Mouse (Mus musculus) Patski (cell line): Measurements from ENCODE around the gene Hnrnpl. TPM values are rescaled to one million over a fixed set of nuclear protein-coding genes. Genes with fewer than 3 reads are reported as not detected.

Experiments
- ATAC-seq: fragments of 100-300 bp; one replicate; pipeline ENCODE4 v1.8.0; 2021
- CTCF ChIA-PET: fragments of 350-600 bp; sonication (Branson Sonifier 250); formaldehyde crosslinking; loops from one replicate; lab custom pipeline; 2022; ENCODE audit warnings: inconsistent platforms; lab: Charles Lee
- POLR2A ChIA-PET: fragments of 350-600 bp; sonication (Branson Sonifier 250); formaldehyde crosslinking; loops from one replicate; lab custom pipeline; 2022; ENCODE audit warnings: antibody characterized with exemption, inconsistent platforms; lab: Charles Lee
- DNase-seq: peaks from one replicate; pipeline ENCODE4 v3.0.0-alpha.2; 2011; ENCODE audit warnings: low read depth, low spot score
- H3K27me3 ChIP-seq: fragments of 371-371 bp; one replicate; pipeline ENCODE4 v1.5.1; 2021
- CTCF ChIP-seq: fragments of 100-300 bp; IDR thresholded peaks from one replicate; pipeline ENCODE4 v1.5.1; 2021
- in situ Hi-C: fragments of 300-500 bp; cut with MboI; formaldehyde crosslinking; loops from 3 replicates; pipeline ENCODE4 v1.11.1; 2018; ENCODE audit warnings: low pct_unique_long_range_greater_than_20kb, mixed read lengths
- polyA plus RNA-seq: library from polyadenylated mRNA; unstranded; gene quantifications from one replicate; pipeline ENCODE4 v1.2.3, GENCODE M21; 2021

Hnrnpl gene
- polyA plus RNA-seq, 1 experiment from 2014 or later = 309 TPM

- no peaks in the 10 kb centered on the region for H3K27me3 ChIP-seq
- ChIA-PET POLR2A (interaction anchor here (0.6 kb wide), 2 partner anchors 26 to 38 kb away, joined by 3 read pairs; no protein-coding TSS in a partner anchor), CTCF (interaction anchor here (1.0 kb wide), 1 partner anchor 36 kb away, joined by 3 read pairs; no protein-coding TSS in a partner anchor)
- DNase-seq (no peak), ATAC-seq (no peak)
- no peak for TF ChIP-seq CTCF
- in situ Hi-C loops = no loop called here
Measured at GRCm38 (mm10) chr7:28831411-28832125, 23.2 kb downstream of the Hnrnpl start.

GRCm38 (mm10) chr7:28832137-28832536, 23.8 kb downstream of the Hnrnpl start:
- ATAC-seq (no peak), DNase-seq (no peak)
- POLR2A ChIA-PET = interaction anchor here (0.6 kb wide), 2 partner anchors 26 to 37 kb away, joined by 3 read pairs; no protein-coding TSS in a partner anchor
- no peaks in the 10 kb centered on the region for H3K27me3 ChIP-seq
- CTCF ChIA-PET = interaction anchor here (0.7 kb wide), 1 partner anchor 13 kb away, joined by 3 read pairs; no protein-coding TSS in a partner anchor
- TF ChIP-seq CTCF = no peak
- in situ Hi-C loops = no loop called here

- POLR2A ChIA-PET = no interaction called here
- ATAC-seq = no peak
- CTCF ChIA-PET = no interaction called here
- no peak for TF ChIP-seq CTCF
- H3K27me3 ChIP-seq = no peaks in the 10 kb centered on the region
- in situ Hi-C loops = no loop called here
- DNase-seq = no peak
Measured at GRCm38 (mm10) chr7:28833723-28834347, 25.5 kb downstream of the Hnrnpl start, which contains the start of gene Lgals4. Gene Lgals4 (plus strand): TSS chr7:28833854.

DNA sequence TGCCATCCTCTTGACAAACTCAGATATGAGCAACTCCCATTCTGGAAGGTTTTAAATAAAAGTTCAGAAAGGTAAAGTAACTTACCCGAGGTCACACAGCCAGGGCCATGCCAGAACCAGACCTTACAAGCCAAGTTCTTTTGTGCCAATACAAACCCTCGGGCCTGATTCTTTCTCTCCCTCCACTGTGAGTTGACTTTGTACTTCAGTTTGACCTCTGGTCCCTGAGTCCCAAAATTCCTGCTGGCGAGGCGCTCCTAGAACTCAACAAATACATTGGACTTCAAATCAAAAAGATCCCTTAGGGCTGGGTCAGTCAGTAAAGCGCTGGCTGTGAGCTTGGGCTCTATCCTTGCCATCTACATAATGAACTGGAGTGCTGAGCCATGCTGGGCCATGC, 28.6 kb downstream of the Hnrnpl start:
- ATAC-seq (no peak), DNase-seq (no peak)
- no peaks in the 10 kb centered on the region for H3K27me3 ChIP-seq
- no peak for TF ChIP-seq CTCF
- POLR2A ChIA-PET = no interaction called here
- in situ Hi-C loops = no loop called here
- CTCF ChIA-PET = no interaction called here

- ChIA-PET POLR2A (interaction anchor here (0.5 to 0.9 kb wide), 2 partner anchors 18 to 219 kb away, joined by 3 read pairs; no protein-coding TSS in a partner anchor), CTCF (interaction anchor here (1.1 kb wide), 1 partner anchor 26 kb away, joined by 3 read pairs; no protein-coding TSS in a partner anchor)
- in situ Hi-C loops = no loop called here
- no peaks in the 10 kb centered on the region for H3K27me3 ChIP-seq
- TF ChIP-seq CTCF = no peak
- DNase-seq = no peak
- ATAC-seq = no peak
Measured at GRCm38 (mm10) chr7:28838331-28838730, 30.0 kb downstream of the Hnrnpl start.

DNA sequence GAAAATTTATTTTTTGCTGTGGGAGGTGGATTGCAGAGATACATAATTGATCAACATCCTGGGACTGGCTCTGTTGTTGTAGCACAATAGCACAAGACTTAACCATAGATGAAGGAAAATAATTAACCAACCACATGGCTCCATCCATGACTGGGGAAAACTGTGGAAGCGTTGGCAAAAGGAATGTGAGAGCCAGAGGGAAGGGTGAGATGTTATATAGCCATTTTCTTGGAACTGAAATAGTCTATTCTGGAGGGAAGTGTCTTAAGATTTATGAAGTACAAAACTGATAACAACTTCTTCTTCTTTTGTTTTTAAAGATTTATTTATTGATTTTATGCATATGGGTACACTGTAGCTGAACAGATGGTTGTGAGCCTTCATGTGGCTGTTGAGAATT, 38.9 kb downstream of the Hnrnpl start:
- CTCF ChIA-PET = no interaction called here
- DNase-seq (no peak), ATAC-seq (no peak)
- POLR2A ChIA-PET = no interaction called here
- no peak for TF ChIP-seq CTCF
- in situ Hi-C loops = no loop called here
- no peaks in the 10 kb centered on the region for H3K27me3 ChIP-seq

DNA sequence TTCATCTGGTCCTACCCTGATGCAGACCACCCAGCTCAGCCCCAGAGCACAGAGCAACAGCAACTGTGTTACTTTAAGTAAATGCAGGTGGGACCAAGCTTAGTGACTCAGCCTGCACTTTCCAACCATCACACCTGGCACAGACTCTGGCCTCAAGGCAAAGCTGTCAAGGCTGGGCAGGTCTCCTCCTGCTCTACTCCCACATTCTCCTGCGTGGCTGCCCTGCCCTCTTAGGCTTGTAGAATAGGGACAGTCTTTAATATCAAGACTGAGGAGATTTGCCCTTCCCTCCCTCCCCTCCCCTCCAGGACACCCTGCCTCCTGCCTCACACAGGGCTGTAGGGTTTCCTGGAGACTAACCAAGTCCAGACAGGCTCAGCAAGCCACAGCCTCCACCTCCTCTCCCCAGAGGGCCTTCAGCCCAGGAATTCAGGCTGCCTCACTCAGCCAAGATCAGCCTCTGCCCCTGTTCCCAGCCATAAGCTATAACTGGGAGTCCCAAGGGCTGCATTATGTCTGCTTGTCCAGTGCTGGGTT, 41.4 kb downstream of the Hnrnpl start:
- ChIA-PET CTCF (interaction anchor here (1.4 to 1.9 kb wide), 2 partner anchors 10 to 18 kb away, joined by 5 to 7 read pairs; no protein-coding TSS in a partner anchor), POLR2A (no interaction called here)
- no peaks in the 10 kb centered on the region for H3K27me3 ChIP-seq
- ATAC-seq (peak; percentile 67), DNase-seq (no peak)
- no peak for TF ChIP-seq CTCF
- in situ Hi-C loops = no loop called here

- CTCF ChIA-PET = interaction anchor here (1.4 to 1.9 kb wide), 2 partner anchors 9 to 17 kb away, joined by 5 to 7 read pairs; no protein-coding TSS in a partner anchor
- no peak for TF ChIP-seq CTCF
- in situ Hi-C loops = no loop called here
- no peaks in the 10 kb centered on the region for H3K27me3 ChIP-seq
- ATAC-seq (no peak), DNase-seq (no peak)
- POLR2A ChIA-PET = no interaction called here
Measured at GRCm38 (mm10) chr7:28850642-28851041, 42.3 kb downstream of the Hnrnpl start.

GRCm38 (mm10) chr7:28859953-28860352, 51.6 kb downstream of the Hnrnpl start:
- CTCF ChIA-PET = interaction anchor here (1.9 kb wide), 1 partner anchor 10 kb away, joined by 5 read pairs; no protein-coding TSS in a partner anchor
- in situ Hi-C loops = no loop called here
- POLR2A ChIA-PET = no interaction called here
- no peak for TF ChIP-seq CTCF
- ATAC-seq = no peak
- no peaks in the 10 kb centered on the region for H3K27me3 ChIP-seq
- DNase-seq = no peak

GRCm38 (mm10) chr7:28860898-28861297, 52.6 kb downstream of the Hnrnpl start:
- DNase-seq = no peak
- CTCF ChIA-PET = interaction anchor here (1.9 kb wide), 1 partner anchor 11 kb away, joined by 5 read pairs; no protein-coding TSS in a partner anchor
- H3K27me3 ChIP-seq = no peaks in the 10 kb centered on the region
- in situ Hi-C loops = no loop called here
- no peak for ATAC-seq
- TF ChIP-seq CTCF = peak; percentile 55
- POLR2A ChIA-PET = no interaction called here
